Mouse (Mus musculus): Measurements from ENCODE around the gene Mre11a. TPM values are rescaled to one million over a fixed set of nuclear protein-coding genes. Genes with fewer than 3 reads are reported as not detected.

The Mre11a gene
- polyA plus RNA-seq, 1 experiment from 2014 or later = 34.6 TPM

- no peak overlapping the region for H3K4me3 ChIP-seq (ENCODE audit: low read depth, low read length)
- WGBS = 38% methylated on average over 4 of the region's 4 CpGs
- DNase-seq (peak; percentile 52), ATAC-seq (ENCODE audit: insufficient read depth) (peak; percentile 54; the same call in 1 of the 2 replicates)
- no peak overlapping the region for H3K27ac ChIP-seq (ENCODE audit: low read depth)
- no peak overlapping the region for H3K4me2 ChIP-seq
- no peaks in the 10 kb centered on the region for H3K9me3 ChIP-seq (ENCODE audit: low read depth, low read length)
- TF ChIP-seq CTCF (IDR thresholded peaks at IDR 0.05; ENCODE audit: low read depth) = no peak
- H3K9ac ChIP-seq = no peak overlapping the region
- H3K4me1 ChIP-seq (ENCODE audit: insufficient read depth) = no peaks in the 10 kb centered on the region
- H3K27me3 ChIP-seq (ENCODE audit: insufficient read depth, low read length) = no peaks in the 10 kb centered on the region
- no peaks in the 10 kb centered on the region for H3K36me3 ChIP-seq (ENCODE audit: insufficient read depth)
These were observed 100.2 kb downstream of the Mre11a start for GRCm38 (mm10) chr9:14884641-14885040.

- DNase-seq (no peak), ATAC-seq (ENCODE audit: insufficient read depth) (no peak)
- TF ChIP-seq CTCF (IDR thresholded peaks at IDR 0.05; ENCODE audit: low read depth) = peak; percentile 31
- H3K4me1 ChIP-seq (ENCODE audit: insufficient read depth) = no peaks in the 10 kb centered on the region
- H3K9me3 ChIP-seq (ENCODE audit: low read depth, low read length) = no peaks in the 10 kb centered on the region
- no peaks in the 10 kb centered on the region for H3K36me3 ChIP-seq (ENCODE audit: insufficient read depth)
- H3K4me2 ChIP-seq = no peak overlapping the region
- no peaks in the 10 kb centered on the region for H3K27me3 ChIP-seq (ENCODE audit: insufficient read depth, low read length)
- no peak overlapping the region for H3K9ac ChIP-seq
- no peak overlapping the region for H3K27ac ChIP-seq (ENCODE audit: low read depth)
- no peak overlapping the region for H3K4me3 ChIP-seq (ENCODE audit: low read depth, low read length)
These were observed 100.7 kb downstream of the Mre11a start for GRCm38 (mm10) chr9:14885151-14885550.

DNA sequence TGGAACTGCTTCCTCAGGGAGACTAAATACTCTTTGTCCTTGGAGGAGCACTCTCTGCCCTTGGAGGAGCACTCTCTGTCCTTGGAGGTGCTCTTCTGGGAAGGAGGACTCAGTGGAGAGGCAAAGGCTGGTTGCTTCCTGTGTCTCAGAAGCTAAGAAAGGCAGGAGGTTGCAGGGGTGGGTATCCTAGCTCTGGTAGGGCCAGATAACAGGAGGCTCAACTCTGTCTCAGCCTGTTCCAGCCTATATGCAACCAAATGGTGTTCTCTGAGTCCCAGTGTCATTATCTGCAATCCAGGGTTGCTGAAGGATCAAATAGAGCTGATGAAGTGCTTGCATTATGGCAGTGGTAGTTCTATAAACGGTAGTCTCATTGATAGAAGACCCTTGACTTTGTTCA lies 101.5 kb downstream of the Mre11a start:
- 38% methylated on average over 1 of the region's 1 CpGs for WGBS
- Histone ChIP-seq H3K9me3 (ENCODE audit: low read depth, low read length) (no peaks in the 10 kb centered on the region), H3K4me2 (no peak overlapping the region), H3K36me3 (ENCODE audit: insufficient read depth) (no peaks in the 10 kb centered on the region), H3K4me1 (ENCODE audit: insufficient read depth) (no peaks in the 10 kb centered on the region), H3K4me3 (ENCODE audit: low read depth, low read length) (no peak overlapping the region), H3K27me3 (ENCODE audit: insufficient read depth, low read length) (no peaks in the 10 kb centered on the region), H3K27ac (ENCODE audit: low read depth) (no peak overlapping the region), H3K9ac (no peak overlapping the region)
- TF ChIP-seq CTCF (IDR thresholded peaks at IDR 0.05; ENCODE audit: low read depth) = no peak
- DNase-seq (no peak), ATAC-seq (ENCODE audit: insufficient read depth) (no peak)

Other genes starting within 250 kb of the Mre11a start
- gene Amotl1, start 139.6 kb upstream of the Mre11a start, polyA plus RNA-seq (2014; fragmentation: Nextera tagmentation; extraction: Ambion mirVana) = 26.4 and 29.6 TPM in 2 replicates
- 0.18 TPM in 1 of 2 replicates, not detected in the other for gene Piwil4, start 43.9 kb upstream of the Mre11a start, polyA plus RNA-seq (2014; fragmentation: Nextera tagmentation; extraction: Ambion mirVana)
- 2.9 and 3.5 TPM in 2 replicates for gene Fut4, start 32.3 kb upstream of the Mre11a start, polyA plus RNA-seq (2014; fragmentation: Nextera tagmentation; extraction: Ambion mirVana)
- not detected in 2 replicates for gene 1700012B09Rik, start 13.6 kb upstream of the Mre11a start, polyA plus RNA-seq (2014; fragmentation: Nextera tagmentation; extraction: Ambion mirVana)
- gene Ankrd49, start 202 bp downstream of the Mre11a start, polyA plus RNA-seq (2014; fragmentation: Nextera tagmentation; extraction: Ambion mirVana) = 45.9 and 46.8 TPM in 2 replicates
- gene Gpr83, start 75.6 kb downstream of the Mre11a start, polyA plus RNA-seq (2014; fragmentation: Nextera tagmentation; extraction: Ambion mirVana) = 0.13 and 0.24 TPM in 2 replicates
- gene Izumo1r, start 119.3 kb downstream of the Mre11a start, polyA plus RNA-seq (2014; fragmentation: Nextera tagmentation; extraction: Ambion mirVana) = 0.34 and 0.47 TPM in 2 replicates